Mouse (Mus musculus) MEL (cell line): ENCODE data around the gene Hdgfl2. TPM values are rescaled to one million over a fixed set of nuclear protein-coding genes. Genes with fewer than 3 reads are reported as not detected.
A peak's percentile ranks its signal among the peaks of the same experiment; 100 is the strongest.

Experiments
- DNase-seq: peaks from one replicate; pipeline ENCODE4 v3.0.0; 2011; ENCODE audit warnings: low read depth, low spot score
- H3K27ac ChIP-seq: 2 replicates; pipeline ENCODE4 v1.5.1; 2012; ENCODE audit warnings: low read depth, mild to moderate bottlenecking, control low read depth, low read length, moderate library complexity; ENCODE audit not compliant: control insufficient read depth
- H3K27me3 ChIP-seq, 2 experiments: fragments of 150-350 bp in 1 of 2; sonication (generic) in 1 of 2; 2 replicates each; pipeline ENCODE4 v1.6.1; 2012; ENCODE audit warnings: low read length in 2 of 2, mild to moderate bottlenecking in 2 of 2, improper control_type of control experiment in 1 of 2, moderate library complexity in 1 of 2; ENCODE audit not compliant: insufficient read depth in 2 of 2, control insufficient read depth in 1 of 2
- H3K36me3 ChIP-seq, 2 experiments: 2 replicates each; pipeline ENCODE4 v1.6.1; 2012 to 2014; ENCODE audit warnings: low read length in 2 of 2, improper control_type of control experiment in 1 of 2, inconsistent platforms in 1 of 2, mild to moderate bottlenecking in 1 of 2; ENCODE audit not compliant: insufficient read depth in 2 of 2, control insufficient read depth in 1 of 2
- H3K4me1 ChIP-seq, 2 experiments: fragments of 150-350 bp in 1 of 2; sonication (generic) in 1 of 2; 2 replicates each; pipeline ENCODE4 v1.6.1; 2012; ENCODE audit warnings: low read length in 2 of 2, improper control_type of control experiment in 1 of 2, mild to moderate bottlenecking in 1 of 2; ENCODE audit not compliant: insufficient read depth in 2 of 2, control insufficient read depth in 1 of 2
- H3K4me3 ChIP-seq, 2 experiments: fragments of 150-350 bp in 1 of 2; sonication (generic) in 1 of 2; 2 replicates each; pipeline ENCODE4 v1.5.1; 2012; ENCODE audit warnings: low read depth in 2 of 2, low read length in 2 of 2, mild to moderate bottlenecking in 2 of 2, moderate library complexity in 2 of 2, control low read depth in 1 of 2, improper control_type of control experiment in 1 of 2; ENCODE audit not compliant: control insufficient read depth in 1 of 2, insufficient read depth in 1 of 2
- H3K79me2 ChIP-seq: 2 replicates; pipeline ENCODE4 v1.6.1; 2012; ENCODE audit warnings: mild to moderate bottlenecking, low read length, moderate library complexity; ENCODE audit not compliant: control insufficient read depth, poor library complexity, insufficient read depth
- H3K9ac ChIP-seq: 2 replicates; pipeline ENCODE4 v1.6.1; 2012; ENCODE audit warnings: low read depth, mild to moderate bottlenecking, control low read depth, low read length, moderate library complexity; ENCODE audit not compliant: control insufficient read depth, poor library complexity, severe bottlenecking
- H3K9me3 ChIP-seq: fragments of 150-350 bp; sonication (generic); replicated peaks from 2 replicates; pipeline ENCODE4 v1.6.1; 2012; ENCODE audit warnings: mild to moderate bottlenecking, low read length, improper control_type of control experiment, moderate library complexity; ENCODE audit not compliant: insufficient read depth
- BHLHE40 ChIP-seq: IDR thresholded peaks from 2 replicates; pipeline ENCODE4 v1.6.1; 2012; ENCODE audit warnings: low read depth, mild to moderate bottlenecking, inconsistent platforms, low read length, improper control_type of control experiment, borderline replicate concordance
- CTCF ChIP-seq, 3 experiments: IDR thresholded peaks in 2 of 3; conservative IDR thresholded peaks in 1 of 3; 2 replicates each; pipeline ENCODE4 v1.5.1; 2011 to 2012; ENCODE audit warnings: low read length in 3 of 3, low read depth in 2 of 3, mild to moderate bottlenecking in 2 of 3, improper control_type of control experiment in 1 of 3, inconsistent platforms in 1 of 3, mixed read lengths in 1 of 3, moderate library complexity in 1 of 3; ENCODE audit not compliant: control insufficient read depth in 1 of 3, insufficient read depth in 1 of 3, poor library complexity in 1 of 3, severe bottlenecking in 1 of 3
- E2F4 ChIP-seq: IDR thresholded peaks from 2 replicates; pipeline ENCODE4 v1.6.1; 2011; ENCODE audit warnings: low read depth, low read length, improper control_type of control experiment, borderline replicate concordance
- ELF1 ChIP-seq: IDR thresholded peaks from 2 replicates; pipeline ENCODE4 v1.6.1; 2014; ENCODE audit warnings: low read depth, mild to moderate bottlenecking, inconsistent platforms, low read length, improper control_type of control experiment, moderate library complexity
- EP300 ChIP-seq, 2 experiments: IDR thresholded peaks; 2 replicates each; pipeline ENCODE4 v1.6.1; 2011; ENCODE audit warnings: improper control_type of control experiment in 2 of 2, low read length in 2 of 2, low read depth in 1 of 2, mild to moderate bottlenecking in 1 of 2
- GABPA ChIP-seq: IDR thresholded peaks from 2 replicates; pipeline ENCODE4 v1.6.1; 2012; ENCODE audit warnings: low read depth, mild to moderate bottlenecking, inconsistent platforms, low read length, improper control_type of control experiment, moderate library complexity
- GATA1 ChIP-seq: IDR thresholded peaks from 2 replicates; pipeline ENCODE4 v1.6.1; 2011; ENCODE audit warnings: low read depth, low read length, improper control_type of control experiment
- HCFC1 ChIP-seq: IDR thresholded peaks from 2 replicates; pipeline ENCODE4 v1.6.1; 2012; ENCODE audit warnings: low read depth, mild to moderate bottlenecking, inconsistent platforms, low read length, improper control_type of control experiment, moderate library complexity
- JUND ChIP-seq: IDR thresholded peaks from 2 replicates; pipeline ENCODE4 v1.6.1; 2011; ENCODE audit warnings: low read depth, mild to moderate bottlenecking, improper control_type of control experiment, low read length
- MAFK ChIP-seq: IDR thresholded peaks from 2 replicates; pipeline ENCODE4 v1.6.1; 2011; ENCODE audit warnings: low read depth, mild to moderate bottlenecking, low read length, improper control_type of control experiment, borderline replicate concordance
- MAZ ChIP-seq: IDR thresholded peaks from 2 replicates; pipeline ENCODE4 v1.6.1; 2012; ENCODE audit warnings: low read depth, mild to moderate bottlenecking, inconsistent platforms, low read length, improper control_type of control experiment
- MEF2A ChIP-seq: IDR thresholded peaks from 2 replicates; pipeline ENCODE4 v1.6.1; 2014; ENCODE audit warnings: low read depth, mild to moderate bottlenecking, inconsistent platforms, low read length, improper control_type of control experiment; ENCODE audit not compliant: poor library complexity, insufficient replicate concordance, severe bottlenecking; ENCODE audit errors: extremely low read depth
- MXI1 ChIP-seq: IDR thresholded peaks from 2 replicates; pipeline ENCODE4 v1.6.1; 2011; ENCODE audit warnings: mild to moderate bottlenecking, low read depth, low read length, improper control_type of control experiment
- MYB ChIP-seq: IDR thresholded peaks from 2 replicates; pipeline ENCODE4 v1.6.1; 2011; ENCODE audit warnings: mild to moderate bottlenecking, low read depth, low read length, improper control_type of control experiment
- MYC ChIP-seq: IDR thresholded peaks from 2 replicates; pipeline ENCODE4 v1.6.1; 2011; ENCODE audit warnings: low read depth, mild to moderate bottlenecking, low read length, improper control_type of control experiment, moderate library complexity
- NELFE ChIP-seq: IDR thresholded peaks from 2 replicates; pipeline ENCODE4 v1.6.1; 2011; ENCODE audit warnings: low read depth, low read length, improper control_type of control experiment
- NRF1 ChIP-seq: IDR thresholded peaks from 2 replicates; pipeline ENCODE4 v1.6.1; 2014; ENCODE audit warnings: low read depth, mild to moderate bottlenecking, inconsistent platforms, low read length, improper control_type of control experiment, moderate library complexity; ENCODE audit not compliant: poor library complexity, insufficient read depth, severe bottlenecking
- POLR2A ChIP-seq, 2 experiments: IDR thresholded peaks; 2 replicates each; pipeline ENCODE4 v1.6.1; 2011 to 2012; ENCODE audit warnings: low read length in 2 of 2, mild to moderate bottlenecking in 2 of 2, control low read depth in 1 of 2, improper control_type of control experiment in 1 of 2, low read depth in 1 of 2, moderate library complexity in 1 of 2; ENCODE audit not compliant: control insufficient read depth in 1 of 2, insufficient read depth in 1 of 2, poor library complexity in 1 of 2
- POLR2AphosphoS5 ChIP-seq: IDR thresholded peaks from 2 replicates; pipeline ENCODE4 v1.6.1; 2012; ENCODE audit warnings: low read depth, borderline replicate concordance, mild to moderate bottlenecking, inconsistent platforms, low read length, moderate library complexity, mixed read lengths
- RAD21 ChIP-seq: IDR thresholded peaks from 2 replicates; pipeline ENCODE4 v1.6.1; 2011; ENCODE audit warnings: mild to moderate bottlenecking, low read depth, low read length, improper control_type of control experiment
- RCOR1 ChIP-seq: IDR thresholded peaks from 2 replicates; pipeline ENCODE4 v1.6.1; 2012; ENCODE audit warnings: low read depth, mild to moderate bottlenecking, inconsistent platforms, low read length, improper control_type of control experiment
- SIN3A ChIP-seq: IDR thresholded peaks from 2 replicates; pipeline ENCODE4 v1.6.1; 2012; ENCODE audit warnings: low read length, improper control_type of control experiment, inconsistent platforms
- TAL1 ChIP-seq: IDR thresholded peaks from 2 replicates; pipeline ENCODE4 v1.6.1; 2012; ENCODE audit warnings: mild to moderate bottlenecking, inconsistent platforms, low read length, moderate library complexity, mixed read lengths
- UBTF ChIP-seq: IDR thresholded peaks from 2 replicates; pipeline ENCODE4 v1.6.1; 2012; ENCODE audit warnings: low read depth, mild to moderate bottlenecking, inconsistent platforms, low read length, improper control_type of control experiment, moderate library complexity, borderline replicate concordance; ENCODE audit not compliant: insufficient read depth
- USF1 ChIP-seq: IDR thresholded peaks from 2 replicates; pipeline ENCODE4 v1.6.1; 2014; ENCODE audit warnings: low read depth, mild to moderate bottlenecking, inconsistent platforms, low read length, improper control_type of control experiment, moderate library complexity
- USF2 ChIP-seq, 2 experiments: IDR thresholded peaks; 2 replicates each; pipeline ENCODE4 v1.6.1; 2011 to 2012; ENCODE audit warnings: improper control_type of control experiment in 2 of 2, low read length in 2 of 2, borderline replicate concordance in 1 of 2, inconsistent platforms in 1 of 2, low read depth in 1 of 2, mild to moderate bottlenecking in 1 of 2; ENCODE audit not compliant: insufficient read depth in 1 of 2
- ZC3H11A ChIP-seq: IDR thresholded peaks from 2 replicates; pipeline ENCODE4 v1.6.1; 2012; ENCODE audit warnings: low read depth, mild to moderate bottlenecking, inconsistent platforms, low read length, improper control_type of control experiment
- ZKSCAN1 ChIP-seq: IDR thresholded peaks from 2 replicates; pipeline ENCODE4 v1.6.1; 2012; ENCODE audit warnings: low read depth, mild to moderate bottlenecking, inconsistent platforms, low read length, improper control_type of control experiment, moderate library complexity
- polyA plus RNA-seq, 2 experiments: library from polyadenylated mRNA; stranded (reverse) in 1 of 2; unstranded in 1 of 2; fragments of >175 nt in 1 of 2; fragments of >200 nt in 1 of 2; gene quantifications; 2 replicates each; pipeline versions ENCODE4 v1.2.1 to v1.2.4; 2012; ENCODE audit warnings: low replicate concordance in 2 of 2, low read depth in 1 of 2; ENCODE audit not compliant: insufficient read length in 2 of 2, insufficient read depth in 1 of 2, missing spikeins in 1 of 2
- total RNA-seq: library from RNA; depleted of rRNA; stranded (reverse); fragments of 300-350 nt; gene quantifications from 2 replicates; pipeline ENCODE4 v1.2.3, GENCODE M21; 2012

Gene Hdgfl2
- total and polyA plus RNA-seq, 3 experiments = 71.9 to 132 TPM; not detected in 1

GRCm38 (mm10) chr17:56139858-56140595 is 60.6 kb downstream of the Hdgfl2 start, which contains the start of gene Sema6b:
Gene Sema6b, minus strand, starts transcription at chr17:56140343.
- Histone ChIP-seq H3K79me2 (peaks cover 6% of the 10 kb centered on the region; the same call in 1 of the 2 replicates), H3K4me3 (peak within 1 kb of the TSS; percentile 62 to 87), H3K27me3 (no peaks in the 10 kb centered on the region), H3K9me3 (no peaks in the 10 kb centered on the region), H3K27ac (0 out of 2 replicates have a peak within 1 kb of the TSS, but pooled peaks have one; percentile 6), H3K4me1 (peaks cover 0 to 5% of the 10 kb centered on the region in 2 experiments; a peak in 2 of 4 replicates), H3K36me3 (no peaks in the 10 kb centered on the region), H3K9ac (peak within 1 kb of the TSS; percentile 67)
- peak; percentile 79 for DNase-seq
- no peak for TF ChIP-seq ELF1
- TF ChIP-seq MAFK = no peak
- peak in 1 of 3 experiments; percentile 24; a peak in 1 of 6 replicates for TF ChIP-seq CTCF (IDR thresholded peaks at IDR 0.05 in 2 of 3, conservative IDR thresholded peaks at IDR 0.05 in 1 of 3; ENCODE audit: control insufficient read depth in 1 of 3, insufficient read depth in 1 of 3, low read depth in 2 of 3, low read length in 3 of 3, poor library complexity in 1 of 3, severe bottlenecking in 1 of 3)
- TF ChIP-seq MXI1 = peak; percentile 41; the same call in 1 of the 2 replicates
- TF ChIP-seq MYB = no peak
- no peak for TF ChIP-seq GATA1
- no peak for TF ChIP-seq EP300 (IDR thresholded peaks at IDR 0.05; ENCODE audit: low read depth in 1 of 2, low read length in 2 of 2)
- no peak for TF ChIP-seq RAD21
- TF ChIP-seq POLR2A (IDR thresholded peaks at IDR 0.05; ENCODE audit: control insufficient read depth in 1 of 2, insufficient read depth in 1 of 2, low read depth in 1 of 2, low read length in 2 of 2, poor library complexity in 1 of 2) = peak; percentile 34 to 57; a peak in 2 of 4 replicates
- TF ChIP-seq MEF2A = no peak
- TF ChIP-seq ZKSCAN1 = no peak
- TF ChIP-seq USF2 (IDR thresholded peaks at IDR 0.05; ENCODE audit: borderline replicate concordance in 1 of 2, insufficient read depth in 1 of 2, low read depth in 1 of 2, low read length in 2 of 2) = no peak
- TF ChIP-seq BHLHE40 = no peak
- TF ChIP-seq UBTF = no peak
- TF ChIP-seq RCOR1 = no peak
- TF ChIP-seq NELFE = peak; percentile 36
- no peak for TF ChIP-seq USF1
- 0 out of 2 replicates have a peak, but pooled peaks have one; percentile 22 for TF ChIP-seq MYC
- peak; percentile 56; the same call in 1 of the 2 replicates for TF ChIP-seq SIN3A
- no peak for TF ChIP-seq E2F4
- TF ChIP-seq GABPA = no peak
- no peak for TF ChIP-seq POLR2AphosphoS5
- no peak for TF ChIP-seq TAL1
- TF ChIP-seq JUND = no peak
- TF ChIP-seq NRF1 = peak; percentile 43; the same call in 1 of the 2 replicates
- TF ChIP-seq HCFC1 = peak; percentile 67
- TF ChIP-seq ZC3H11A = no peak
- peak; percentile 97 for TF ChIP-seq MAZ
